Mouse (Mus musculus): ENCODE measurements around the gene Apob. TPM values are rescaled to one million over a fixed set of nuclear protein-coding genes. Genes with fewer than 3 reads are reported as not detected.

The Apob gene
- polyA plus RNA-seq, 1 experiment, result 0.23 TPM

DNA sequence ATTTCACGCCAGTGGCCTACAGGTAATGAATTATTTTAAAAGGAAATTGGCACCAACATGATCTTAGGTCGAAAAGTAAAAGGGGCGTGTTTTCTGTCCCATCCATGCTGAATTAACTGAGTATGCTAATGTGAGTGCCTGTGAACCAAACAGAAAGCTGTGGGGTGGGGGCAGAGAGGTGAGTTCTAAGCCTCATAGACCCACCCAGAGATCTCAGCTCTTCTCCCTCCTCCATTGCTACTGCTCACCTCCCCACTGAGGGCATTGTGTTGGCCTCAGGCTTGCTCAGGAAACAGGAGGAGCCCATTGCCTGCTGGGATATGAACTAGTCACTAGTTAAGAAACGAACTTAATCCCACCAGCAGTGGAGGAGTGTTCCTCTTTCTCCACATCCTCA lies 54.9 kb downstream of the Apob start:
- H3K27me3 ChIP-seq (ENCODE audit: control insufficient read depth, insufficient read depth, low read length), result no peaks in the 10 kb centered on the region

DNA sequence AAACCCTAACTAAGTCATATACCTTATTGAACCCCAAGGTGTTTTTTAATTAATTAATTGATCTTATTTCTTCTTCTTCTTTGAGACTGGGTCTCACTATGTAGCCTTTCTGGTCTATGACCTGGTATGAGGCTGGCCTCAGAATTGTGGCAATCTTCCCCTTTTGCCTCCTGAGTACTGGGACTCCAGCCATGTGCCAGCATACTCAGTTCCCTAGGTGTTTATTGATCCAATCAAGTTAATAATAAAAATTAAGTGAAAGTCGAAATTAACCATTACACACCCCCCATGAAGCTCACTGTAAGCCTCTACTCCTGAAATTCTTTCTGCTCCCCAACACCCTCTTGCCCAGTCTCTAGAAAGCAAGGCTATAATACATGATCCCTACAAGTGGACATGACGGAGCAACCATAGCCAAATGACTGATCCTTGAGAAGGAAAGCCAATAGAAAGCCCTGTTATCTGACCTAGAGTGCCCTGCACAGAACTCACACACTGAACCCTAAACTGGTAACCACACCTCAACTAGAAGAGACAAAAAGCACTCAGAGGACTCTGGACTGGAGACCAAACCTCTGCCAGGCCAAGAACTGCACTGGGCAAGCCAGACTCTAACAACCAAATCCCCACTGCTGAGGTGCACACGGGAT lies 60.8 kb downstream of the Apob start:
- TF ChIP-seq POLR2A (IDR thresholded peaks at IDR 0.05; ENCODE audit: control insufficient read depth, extremely low read depth, insufficient read depth, low read length, poor library complexity), result no peak
- TF ChIP-seq CTCF (IDR thresholded peaks at IDR 0.05; ENCODE audit: borderline replicate concordance, control insufficient read depth, extremely low read depth, insufficient read depth, low read length, poor library complexity), result no peak
- H3K27me3 ChIP-seq (ENCODE audit: control insufficient read depth, insufficient read depth, low read length), result no peaks in the 10 kb centered on the region
- H3K27ac ChIP-seq (ENCODE audit: control insufficient read depth, insufficient read depth, low read length), result no peak overlapping the region
- H3K4me3 ChIP-seq (ENCODE audit: control insufficient read depth, insufficient read depth, low read length), result no peak overlapping the region
- no peak for DNase-seq
- WGBS, result 85% methylated on average over 3 of the region's 3 CpGs
- H3K36me3 ChIP-seq (ENCODE audit: control insufficient read depth, insufficient read depth, low read length), result no peaks in the 10 kb centered on the region
- no peaks in the 10 kb centered on the region for H3K4me1 ChIP-seq (replicated peaks; ENCODE audit: control insufficient read depth, insufficient read depth, low read length)

More for the DNA sequence above, 54.9 kb downstream of the Apob start:
- no peak overlapping the region for H3K27ac ChIP-seq (ENCODE audit: control insufficient read depth, insufficient read depth, low read length)
- no peaks in the 10 kb centered on the region for H3K4me1 ChIP-seq (replicated peaks; ENCODE audit: control insufficient read depth, insufficient read depth, low read length)
- DNase-seq, result no peak
- H3K36me3 ChIP-seq (ENCODE audit: control insufficient read depth, insufficient read depth, low read length), result no peaks in the 10 kb centered on the region
- 74% methylated on average over 4 of the region's 4 CpGs for WGBS
- TF ChIP-seq CTCF (IDR thresholded peaks at IDR 0.05; ENCODE audit: borderline replicate concordance, control insufficient read depth, extremely low read depth, insufficient read depth, low read length, poor library complexity), result no peak
- no peak for TF ChIP-seq POLR2A (IDR thresholded peaks at IDR 0.05; ENCODE audit: control insufficient read depth, extremely low read depth, insufficient read depth, low read length, poor library complexity)
- H3K4me3 ChIP-seq (ENCODE audit: control insufficient read depth, insufficient read depth, low read length), result no peak overlapping the region

DNA sequence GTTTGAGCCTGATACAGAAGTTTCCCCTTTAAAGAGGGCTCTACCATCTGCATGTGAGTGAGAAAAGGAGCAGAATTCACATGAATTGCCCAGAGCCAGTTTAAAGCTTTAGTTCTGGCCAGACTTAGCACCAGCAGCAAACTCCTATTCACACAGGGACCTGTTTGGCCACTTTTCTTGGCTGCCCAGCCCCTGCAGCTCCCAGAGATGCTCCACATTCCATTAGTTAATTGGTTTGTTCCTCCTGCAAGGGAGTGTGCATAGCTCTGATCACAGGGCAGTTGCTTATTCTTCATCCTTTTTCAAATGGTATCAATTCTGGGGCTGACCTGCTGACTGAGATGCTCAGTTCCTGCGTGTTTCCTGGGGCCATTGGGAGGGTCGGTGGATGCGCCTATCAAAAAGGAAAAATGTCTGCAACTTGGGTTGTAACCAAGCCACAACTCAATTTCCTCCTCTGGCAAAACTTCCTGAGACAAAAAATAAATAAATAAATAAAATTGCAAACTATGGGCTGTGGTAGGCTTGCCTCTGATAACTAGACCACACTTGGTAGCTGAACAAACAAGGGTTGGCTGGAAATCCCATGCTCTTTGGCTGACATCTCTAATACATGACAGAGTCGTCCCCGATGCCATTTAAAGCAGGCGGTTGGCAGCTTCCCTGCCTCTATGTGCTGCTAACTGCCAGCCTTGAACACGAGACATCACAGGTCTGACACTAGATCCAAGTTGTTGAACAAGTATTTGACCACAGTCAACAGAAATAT lies 65.4 kb downstream of the Apob start:
- TF ChIP-seq CTCF (IDR thresholded peaks at IDR 0.05; ENCODE audit: borderline replicate concordance, control insufficient read depth, extremely low read depth, insufficient read depth, low read length, poor library complexity) (no peak), POLR2A (IDR thresholded peaks at IDR 0.05; ENCODE audit: control insufficient read depth, extremely low read depth, insufficient read depth, low read length, poor library complexity) (no peak)
- Histone ChIP-seq H3K4me3 (ENCODE audit: control insufficient read depth, insufficient read depth, low read length) (no peak overlapping the region), H3K27ac (ENCODE audit: control insufficient read depth, insufficient read depth, low read length) (no peak overlapping the region), H3K4me1 (replicated peaks; ENCODE audit: control insufficient read depth, insufficient read depth, low read length) (no peaks in the 10 kb centered on the region), H3K36me3 (ENCODE audit: control insufficient read depth, insufficient read depth, low read length) (no peaks in the 10 kb centered on the region), H3K27me3 (ENCODE audit: control insufficient read depth, insufficient read depth, low read length) (no peaks in the 10 kb centered on the region)
- 34% methylated on average over 7 of the region's 7 CpGs for WGBS
- no peak for DNase-seq

- Histone ChIP-seq H3K4me3 (ENCODE audit: control insufficient read depth, insufficient read depth, low read length) (no peak overlapping the region), H3K27ac (ENCODE audit: control insufficient read depth, insufficient read depth, low read length) (no peak overlapping the region), H3K27me3 (ENCODE audit: control insufficient read depth, insufficient read depth, low read length) (no peaks in the 10 kb centered on the region), H3K36me3 (ENCODE audit: control insufficient read depth, insufficient read depth, low read length) (no peaks in the 10 kb centered on the region), H3K4me1 (replicated peaks; ENCODE audit: control insufficient read depth, insufficient read depth, low read length) (no peaks in the 10 kb centered on the region)
- no peak for TF ChIP-seq POLR2A (IDR thresholded peaks at IDR 0.05; ENCODE audit: control insufficient read depth, extremely low read depth, insufficient read depth, low read length, poor library complexity)
- TF ChIP-seq CTCF (IDR thresholded peaks at IDR 0.05; ENCODE audit: borderline replicate concordance, control insufficient read depth, extremely low read depth, insufficient read depth, low read length, poor library complexity), result no peak
- DNase-seq, result no peak
- 94% methylated on average over 2 of the region's 2 CpGs for WGBS
Observed at GRCm38 (mm10) chr12:8047046-8047445, 69.6 kb downstream of the Apob start.

DNA sequence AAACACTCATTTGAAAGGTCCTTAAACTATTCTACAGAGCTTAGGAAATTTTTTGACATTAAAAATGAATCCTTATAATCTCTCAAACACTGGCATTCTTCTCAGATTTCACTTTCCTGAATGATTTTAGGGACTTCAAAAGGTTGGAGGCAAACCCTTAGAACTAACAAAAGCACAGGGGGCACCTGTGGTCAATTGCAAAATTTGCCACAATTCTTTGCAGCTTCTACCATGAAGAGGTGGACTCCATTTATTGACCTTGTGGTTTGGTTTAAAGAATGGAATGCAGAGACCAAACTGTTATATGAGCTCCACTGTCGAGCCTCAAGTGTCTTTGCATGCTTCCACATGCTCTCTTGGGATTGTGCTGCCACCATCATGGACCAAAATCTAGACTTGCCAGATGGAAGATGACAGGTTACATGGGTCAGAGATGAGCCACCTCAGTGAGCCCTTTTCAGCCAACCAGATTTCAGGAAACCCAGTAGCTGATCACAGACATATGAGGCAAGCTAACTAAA lies 70.4 kb downstream of the Apob start:
- DNase-seq, result no peak
- no peaks in the 10 kb centered on the region for H3K4me1 ChIP-seq (replicated peaks; ENCODE audit: control insufficient read depth, insufficient read depth, low read length)
- 39% methylated on average over 1 of the region's 1 CpGs for WGBS
- H3K4me3 ChIP-seq (ENCODE audit: control insufficient read depth, insufficient read depth, low read length), result no peak overlapping the region
- H3K36me3 ChIP-seq (ENCODE audit: control insufficient read depth, insufficient read depth, low read length), result no peaks in the 10 kb centered on the region
- no peaks in the 10 kb centered on the region for H3K27me3 ChIP-seq (ENCODE audit: control insufficient read depth, insufficient read depth, low read length)
- no peak overlapping the region for H3K27ac ChIP-seq (ENCODE audit: control insufficient read depth, insufficient read depth, low read length)
- TF ChIP-seq CTCF (IDR thresholded peaks at IDR 0.05; ENCODE audit: borderline replicate concordance, control insufficient read depth, extremely low read depth, insufficient read depth, low read length, poor library complexity) (no peak), POLR2A (IDR thresholded peaks at IDR 0.05; ENCODE audit: control insufficient read depth, extremely low read depth, insufficient read depth, low read length, poor library complexity) (no peak)

GRCm38 (mm10) chr12:8056001-8056640 lies 78.7 kb downstream of the Apob start:
- no peak for DNase-seq
- WGBS, result 82% methylated on average over 8 of the region's 8 CpGs
- H3K4me1 ChIP-seq (replicated peaks; ENCODE audit: control insufficient read depth, insufficient read depth, low read length), result no peaks in the 10 kb centered on the region
- H3K36me3 ChIP-seq (ENCODE audit: control insufficient read depth, insufficient read depth, low read length), result no peaks in the 10 kb centered on the region
- no peak overlapping the region for H3K4me3 ChIP-seq (ENCODE audit: control insufficient read depth, insufficient read depth, low read length)
- no peaks in the 10 kb centered on the region for H3K27me3 ChIP-seq (ENCODE audit: control insufficient read depth, insufficient read depth, low read length)
- no peak overlapping the region for H3K27ac ChIP-seq (ENCODE audit: control insufficient read depth, insufficient read depth, low read length)
- no peak for TF ChIP-seq POLR2A (IDR thresholded peaks at IDR 0.05; ENCODE audit: control insufficient read depth, extremely low read depth, insufficient read depth, low read length, poor library complexity)

Data from thymus, adult 2 months (tissue).